ENCODE assay signal across 16 mouse cellular contexts in genomic region chr5:64476641-64477369, GRCm38 (mm10).
A peak's percentile ranks its signal among the peaks of the same experiment; 100 is the strongest.
DNase-seq lines count a peak whose midpoint lies in the region; ATAC-seq and TF ChIP-seq lines count a peak whose summit lies in the region.
"Had no signal": no experiment of that assay in that cellular context is flagged by ENCODE, and none has a peak within 500 bp of the region (broad histone marks: within the 10 kb centered on the region; RNA-seq: fewer than 3 reads in every experiment).

No protein-coding gene starts in this region.

- no peak for TF ChIP-seq CTCF in left cerebral cortex, adult 2 months (IDR thresholded peaks at IDR 0.05)

- no peaks in the 10 kb centered on the region for H3K9me3 ChIP-seq in forebrain, embryonic 14.5 days (replicated peaks; ENCODE audit: control insufficient read depth, low read length)
- no peaks in the 10 kb centered on the region for H3K9me3 ChIP-seq in midbrain, embryonic 14.5 days (ENCODE audit: control insufficient read depth, low read length)
- H3K9me3 ChIP-seq: G1E; limb, embryonic 15.5 days had no signal

- 4% methylated on average over 11 of the region's 11 CpGs for WGBS in forebrain, embryonic 14.5 days
- WGBS in midbrain, embryonic 14.5 days: 12% methylated on average over 11 of the region's 11 CpGs

- peaks cover 17% of the 10 kb centered on the region for H3K4me1 ChIP-seq in forebrain, embryonic 14.5 days (ENCODE audit: control insufficient read depth, insufficient read depth, low read length)
- H3K4me1 ChIP-seq in midbrain, embryonic 14.5 days (ENCODE audit: control insufficient read depth, insufficient read depth, low read length): no peaks in the 10 kb centered on the region

- no peaks in the 10 kb centered on the region for H3K27me3 ChIP-seq in forebrain, embryonic 14.5 days (replicated peaks; ENCODE audit: control insufficient read depth, insufficient read depth, low read length)
- no peaks in the 10 kb centered on the region for H3K27me3 ChIP-seq in midbrain, embryonic 14.5 days (ENCODE audit: control insufficient read depth, insufficient read depth, low read length)
- H3K27me3 ChIP-seq: limb, embryonic 15.5 days had no signal

- peak; percentile 90 for ATAC-seq in forebrain, embryonic 14.5 days
- no peak; the same call in 1 of the 2 replicates for ATAC-seq in midbrain, embryonic 14.5 days (ENCODE audit: low FRiP score, low TSS enrichment)

- no peak overlapping the region for H3K9ac ChIP-seq in forebrain, embryonic 14.5 days (ENCODE audit: low read length)
- no peak overlapping the region for H3K9ac ChIP-seq in midbrain, embryonic 14.5 days (replicated peaks; ENCODE audit: low read length)
- H3K9ac ChIP-seq: limb, embryonic 15.5 days had no signal

- H3K27ac ChIP-seq in left cerebral cortex, adult 2 months: peak overlapping the region; percentile 59; the same call in 1 of the 2 replicates
- H3K27ac ChIP-seq in forebrain, embryonic 14.5 days (ENCODE audit: low read depth, low read length): peak overlapping the region; percentile 67
- no peak overlapping the region for H3K27ac ChIP-seq in midbrain, embryonic 14.5 days (replicated peaks; ENCODE audit: low read depth, low read length)
- H3K27ac ChIP-seq: heart, adult 2 months; limb, embryonic 15.5 days had no signal

- DNase-seq in left cerebral cortex, adult 2 months (ENCODE audit: extremely low spot score in 1 of 2, low spot score in 2 of 2): no peak
- no peak for DNase-seq in left cerebral cortex, postnatal 4 days
- DNase-seq in embryo, embryonic 11 days: peak; percentile 37
- peak; percentile 90 for DNase-seq in forebrain, embryonic 14.5 days (ENCODE audit: low spot score)
- peak; percentile 45 for DNase-seq in midbrain, embryonic 14.5 days
- no peak for DNase-seq in c-Kit-positive CD71-positive TER-119-positive erythroid progenitor cells, embryonic 14.5 days (ENCODE audit: low spot score)
- no peak for DNase-seq in ovary, postnatal 10 days (ENCODE audit: low spot score)
- DNase-seq: adrenal gland, adult 2 months; cerebellum, adult 8-10 months; heart, adult 2 months; lung, adult 2 months; lung, postnatal 4 days; right cerebral cortex, postnatal 14 days; thymus, adult 2 months had no signal

- H3K4me2 ChIP-seq in forebrain, embryonic 14.5 days (ENCODE audit: low read length): peak overlapping the region; percentile 25; the same call in 1 of the 2 replicates
- no peak overlapping the region for H3K4me2 ChIP-seq in midbrain, embryonic 14.5 days (ENCODE audit: low read length)
- H3K4me2 ChIP-seq: limb, embryonic 15.5 days had no signal

- peak overlapping the region; percentile 24; the same call in 1 of the 2 replicates for H3K4me3 ChIP-seq in left cerebral cortex, adult 2 months
- no peak overlapping the region for H3K4me3 ChIP-seq in forebrain, embryonic 14.5 days (ENCODE audit: low read depth, low read length)
- H3K4me3 ChIP-seq in midbrain, embryonic 14.5 days (replicated peaks; ENCODE audit: low read depth, low read length): no peak overlapping the region
- H3K4me3 ChIP-seq: heart, adult 2 months; limb, embryonic 15.5 days had no signal

- intact Hi-C loops in left cerebral cortex, adult 2 months (cut with DNase I): no loop called here
- intact Hi-C loops in left cerebral cortex, postnatal 4 days (cut with DNase I): no loop called here

- H3K36me3 ChIP-seq in forebrain, embryonic 14.5 days (ENCODE audit: control insufficient read depth, insufficient read depth, low read length): no peaks in the 10 kb centered on the region
- H3K36me3 ChIP-seq in midbrain, embryonic 14.5 days (ENCODE audit: control insufficient read depth, insufficient read depth, low read length): no peaks in the 10 kb centered on the region
- H3K36me3 ChIP-seq: G1E; limb, embryonic 15.5 days had no signal

Comparison
In these comparisons a context has a peak if more than half of its experiments do, and no peak if none do; other contexts are left out.
1. DNase-seq: peak in embryo, embryonic 11 days (single experiment), forebrain, embryonic 14.5 days (single experiment) and midbrain, embryonic 14.5 days (single experiment); none in left cerebral cortex, adult 2 months (0 of 2), left cerebral cortex, postnatal 4 days (single experiment), c-Kit-positive CD71-positive TER-119-positive erythroid progenitor cells, embryonic 14.5 days (single experiment) and ovary, postnatal 10 days (single experiment).